Mouse (Mus musculus) adrenal gland, adult 18-20 months (tissue): Measurements from ENCODE around the gene Kdr. TPM values are rescaled to one million over a fixed set of nuclear protein-coding genes. Genes with fewer than 3 reads are reported as not detected.

ENCODE experiments used
- DNase-seq, 2 experiments: peaks; one replicate each; pipeline ENCODE4 v3.0.0; 2021 to 2022; ENCODE audit warnings: low spot score in 2 of 2
- microRNA-seq, 2 experiments: library from miRNA; unstranded; fragments of <30 nt; microRNA quantifications; one replicate each; pipeline ENCODE4 v1.2.0; 2021; ENCODE audit warnings: borderline number of aligned reads in 2 of 2
- total RNA-seq, 2 experiments: library from RNA; stranded (reverse); gene quantifications; 1 replicate in 1 of 2; 2 replicates in 1 of 2; pipeline ENCODE4 v1.2.3; 2021

Gene Kdr
- total RNA-seq, 2 experiments from 2014 or later: 66.7 to 67.5 TPM

- DNase-seq: no peak
Measured at GRCm38 (mm10) chr5:75921730-75922387, 56.4 kb downstream of the Kdr start.

- no peak for DNase-seq
Measured at GRCm38 (mm10) chr5:75919601-75920000, 58.7 kb downstream of the Kdr start.

- no peak for DNase-seq
Measured at GRCm38 (mm10) chr5:75918139-75918538, 60.1 kb downstream of the Kdr start.

- no peak for DNase-seq
Measured at GRCm38 (mm10) chr5:75917231-75917630, 61.0 kb downstream of the Kdr start.

GRCm38 (mm10) chr5:75906102-75906501 lies 72.2 kb downstream of the Kdr start:
- DNase-seq: no peak

- no peak for DNase-seq
Measured at GRCm38 (mm10) chr5:75900231-75900920, 77.9 kb downstream of the Kdr start.

- DNase-seq: no peak
Measured at GRCm38 (mm10) chr5:75895351-75895750, 82.9 kb downstream of the Kdr start.

- DNase-seq: no peak
Measured at GRCm38 (mm10) chr5:75892956-75893471, 85.2 kb downstream of the Kdr start.

Small RNA genes lying within 50 kb of the gene (microRNA-seq; reads per million reads assigned to microRNA genes)
- 0 reads per million in 2 experiments for gene Gm25374

Other genes starting within 250 kb of the Kdr start
- gene Srd5a3, start 161.8 kb upstream of the Kdr start, total RNA-seq: 10 to 100 TPM; 17.3 to 22.2 TPM
- 10 to 100 TPM; 28.4 to 34.4 TPM for gene Tmem165, start 205.4 kb upstream of the Kdr start, total RNA-seq